Mouse (Mus musculus) small intestine, adult 2 months (tissue): ENCODE results near the gene Plac1.

Source experiments
- CTCF ChIP-seq: fragments of 200-500 bp; IDR thresholded peaks from 2 replicates; pipeline ENCODE4 v1.5.1; 2012; ENCODE audit warnings: low read depth, mild to moderate bottlenecking, control low read depth, inconsistent platforms, low read length, moderate library complexity, mixed read lengths; ENCODE audit not compliant: insufficient replicate concordance, insufficient read length; ENCODE audit errors: extremely low read depth
- POLR2A ChIP-seq: fragments of 200-500 bp; IDR thresholded peaks from 2 replicates; pipeline ENCODE4 v1.6.1; 2012; ENCODE audit warnings: low read depth, mild to moderate bottlenecking, control low read depth, inconsistent platforms, low read length, moderate library complexity

DNA sequence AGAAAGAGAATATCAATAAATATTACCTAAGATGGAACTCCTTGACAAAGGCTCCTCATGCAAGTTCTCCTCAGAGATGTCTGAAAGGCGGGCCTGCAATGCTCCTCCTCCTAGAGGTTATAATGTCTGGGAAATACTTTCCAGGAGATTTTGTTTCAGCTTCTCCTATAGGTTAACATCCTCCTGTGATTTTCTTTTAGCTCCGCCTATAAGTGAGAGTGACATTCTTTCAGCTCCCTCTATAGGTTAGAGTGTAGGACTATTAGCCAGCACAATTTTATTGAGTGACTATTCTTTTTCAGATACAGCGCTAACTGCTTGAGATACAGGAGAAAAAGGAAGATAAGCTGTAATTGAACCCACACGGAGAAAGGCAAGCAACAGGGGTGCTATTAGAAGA lies at the start of gene Plac1:
- TF ChIP-seq CTCF (no peak), POLR2A (no peak)
